27 mouse cellular contexts compared by ENCODE assay signal in the genomic region with DNA sequence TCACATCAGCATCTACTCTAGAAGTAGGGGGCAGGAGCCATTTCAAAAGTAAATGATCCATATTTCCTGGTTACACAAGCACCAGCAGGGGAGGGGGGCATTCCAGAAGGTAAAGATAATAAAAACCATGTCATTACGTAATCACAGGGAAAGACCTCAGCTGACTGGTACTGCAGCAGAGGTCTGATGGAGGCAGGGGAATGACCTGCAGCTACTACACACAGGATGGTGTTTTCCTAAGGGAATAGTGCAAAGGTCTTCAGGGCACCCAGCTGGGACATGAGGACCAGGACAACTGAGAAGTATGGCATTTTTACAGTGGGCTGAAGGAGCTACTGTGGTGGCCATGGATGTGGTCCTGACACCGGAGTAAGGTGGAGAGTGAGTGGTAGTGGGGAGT.
"Had no signal": no experiment of that assay in that cellular context is flagged by ENCODE, and none has a peak within 500 bp of the region (broad histone marks: within the 10 kb centered on the region; RNA-seq: fewer than 3 reads in every experiment).

No protein-coding gene starts in this region.

- H3K4me1 ChIP-seq: heart, embryonic 13.5 days; heart, embryonic 15.5 days; hindbrain, embryonic 15.5 days; kidney, embryonic 15.5 days; limb, embryonic 15.5 days had no signal

- H3K27ac ChIP-seq: heart, adult 2 months; heart, embryonic 13.5 days; heart, embryonic 15.5 days; hindbrain, embryonic 13.5 days; hindbrain, embryonic 15.5 days; hindbrain, postnatal 0 days; kidney, embryonic 15.5 days; kidney, postnatal 0 days; layer of hippocampus, adult 2 months; left cerebral cortex, adult 2 months; limb, embryonic 13.5 days; limb, embryonic 15.5 days; liver, embryonic 14.5 days had no signal

- H3K4me2 ChIP-seq: heart, embryonic 11.5 days; heart, embryonic 13.5 days; heart, embryonic 15.5 days; hindbrain, embryonic 13.5 days; hindbrain, embryonic 15.5 days; kidney, embryonic 15.5 days; limb, embryonic 13.5 days; limb, embryonic 15.5 days; liver, embryonic 11.5 days had no signal

- ATAC-seq: hindbrain, postnatal 0 days; intestine, embryonic 16.5 days had no signal

- H3K4me3 ChIP-seq: heart, adult 2 months; heart, embryonic 13.5 days; heart, embryonic 15.5 days; hindbrain, embryonic 13.5 days; hindbrain, embryonic 15.5 days; kidney, embryonic 15.5 days; layer of hippocampus, adult 2 months; left cerebral cortex, adult 2 months; limb, embryonic 13.5 days; limb, embryonic 15.5 days had no signal

- H3K9ac ChIP-seq: heart, embryonic 13.5 days; heart, embryonic 15.5 days; hindbrain, embryonic 13.5 days; hindbrain, embryonic 15.5 days; kidney, embryonic 15.5 days; limb, embryonic 13.5 days; limb, embryonic 15.5 days; liver, embryonic 14.5 days had no signal

- H3K27me3 ChIP-seq: heart, embryonic 13.5 days; heart, embryonic 15.5 days had no signal

- H3K36me3 ChIP-seq: heart, embryonic 13.5 days; heart, embryonic 15.5 days; hindbrain, embryonic 13.5 days; hindbrain, embryonic 15.5 days; kidney, embryonic 15.5 days; limb, embryonic 13.5 days; limb, embryonic 15.5 days had no signal

- DNase-seq: gastrocnemius, postnatal 14 days; gastrocnemius, postnatal 36 days; heart, adult 11 months; heart, adult 2 months; heart, postnatal 14 days; heart, postnatal 36 days; kidney, adult 11 months; kidney, adult 2 months; kidney, adult 9 months; kidney, postnatal 25 days; kidney, postnatal 4 days; left cerebral cortex, postnatal 4 days had no signal

- H3K9me3 ChIP-seq: heart, embryonic 13.5 days; heart, embryonic 15.5 days; hindbrain, embryonic 13.5 days; hindbrain, embryonic 15.5 days; kidney, embryonic 15.5 days; limb, embryonic 13.5 days; limb, embryonic 15.5 days had no signal
